Mouse (Mus musculus) kidney, postnatal 14 days (tissue): Measurements from ENCODE around the gene Tfam.
A peak's percentile ranks its signal among the peaks of the same experiment; 100 is the strongest.

Experiments
- DNase-seq: peaks from one replicate; pipeline ENCODE4 v3.0.0; 2022; ENCODE audit warnings: mixed read lengths

Tfam gene

DNA sequence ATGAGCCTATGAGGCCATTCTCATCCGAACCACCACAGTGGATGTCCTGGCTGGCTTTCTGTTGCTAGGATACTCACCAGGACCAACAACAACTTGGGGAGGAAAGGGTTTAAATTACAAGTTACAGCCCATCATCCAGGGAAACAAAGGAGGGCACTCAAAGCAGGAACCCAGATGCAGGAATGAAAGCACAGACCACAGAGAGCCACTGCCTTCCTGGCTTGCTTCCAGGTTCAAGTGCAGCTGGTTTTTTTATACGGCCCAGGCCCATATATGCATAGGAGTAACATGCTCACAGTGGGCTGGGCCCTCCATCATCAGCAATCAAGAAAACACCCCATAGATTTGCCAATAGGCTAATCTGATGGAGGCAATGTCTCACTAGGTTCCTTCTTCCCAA lies 15.4 kb downstream of the Tfam start:
- DNase-seq = no peak

DNA sequence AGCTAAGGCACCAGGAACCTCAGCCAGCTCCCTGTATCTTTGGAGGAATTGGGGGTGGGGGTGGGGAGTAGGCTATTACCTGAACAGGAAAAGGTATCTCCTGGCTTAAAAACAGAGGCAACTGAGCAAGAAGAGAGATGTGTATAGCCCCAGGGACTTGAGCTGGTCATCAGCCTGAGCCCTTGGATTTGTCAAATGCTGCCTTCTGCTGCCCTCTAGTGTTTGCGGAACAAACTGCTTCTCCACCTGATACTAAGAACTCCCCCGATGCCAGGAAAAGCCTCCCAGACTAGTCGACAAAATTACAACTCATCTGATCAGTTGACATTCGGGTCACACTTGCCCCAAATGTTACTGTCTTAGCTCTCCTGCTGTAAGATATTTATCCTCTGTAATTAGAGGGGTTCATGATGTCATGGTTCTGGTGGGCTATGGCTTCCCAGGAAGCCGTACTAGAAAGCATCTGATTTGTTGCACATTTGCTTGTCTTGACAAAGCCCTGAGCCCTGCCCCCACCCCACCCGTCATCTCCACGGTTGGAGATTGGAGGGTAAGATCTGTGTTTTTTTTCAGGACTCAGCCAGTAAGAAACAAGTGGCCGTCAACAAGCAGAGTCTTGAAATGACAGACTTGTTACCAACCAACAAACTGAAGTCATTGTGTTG lies 19.7 kb downstream of the Tfam start:
- DNase-seq = peak; percentile 86

DNA sequence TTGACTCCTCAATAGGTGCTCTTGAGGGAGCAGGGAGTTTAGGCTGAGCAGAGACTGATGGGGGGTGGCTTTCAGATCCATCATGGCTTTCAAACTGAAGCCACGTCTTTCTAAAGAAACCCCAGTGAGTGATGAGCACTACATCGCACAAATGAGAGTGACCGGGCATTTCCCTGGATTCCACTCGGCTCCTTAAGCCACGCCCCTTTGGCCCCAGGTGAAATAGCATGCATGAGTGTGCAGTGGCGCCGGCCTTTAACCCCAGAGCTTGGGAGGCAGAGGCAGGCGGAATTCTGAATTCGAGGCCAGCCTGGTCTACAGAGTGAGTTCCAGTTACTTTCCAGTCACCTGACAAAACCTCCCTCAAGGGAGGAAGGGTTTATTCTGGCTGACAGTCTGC lies 22.1 kb downstream of the Tfam start:
- DNase-seq = no peak

DNA sequence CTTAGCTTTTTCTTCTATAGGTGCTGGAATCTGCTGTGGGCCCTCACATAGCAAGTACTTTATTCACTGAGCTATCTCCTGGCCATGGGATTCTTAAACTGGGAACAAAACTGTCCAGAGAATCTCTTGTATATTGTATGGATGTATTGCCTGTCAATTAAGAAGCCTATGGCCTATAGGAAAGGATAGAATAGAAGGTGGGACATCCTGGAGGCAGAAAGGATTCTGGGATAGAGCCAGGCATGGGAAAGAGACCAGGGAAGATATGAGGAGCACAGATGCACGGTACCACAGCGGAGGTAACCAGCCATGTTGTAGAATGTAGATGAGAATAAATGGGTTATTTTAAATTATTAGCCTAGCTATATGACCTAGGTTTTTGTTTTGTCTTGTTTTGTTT lies 36.6 kb downstream of the Tfam start:
- DNase-seq = no peak

DNA sequence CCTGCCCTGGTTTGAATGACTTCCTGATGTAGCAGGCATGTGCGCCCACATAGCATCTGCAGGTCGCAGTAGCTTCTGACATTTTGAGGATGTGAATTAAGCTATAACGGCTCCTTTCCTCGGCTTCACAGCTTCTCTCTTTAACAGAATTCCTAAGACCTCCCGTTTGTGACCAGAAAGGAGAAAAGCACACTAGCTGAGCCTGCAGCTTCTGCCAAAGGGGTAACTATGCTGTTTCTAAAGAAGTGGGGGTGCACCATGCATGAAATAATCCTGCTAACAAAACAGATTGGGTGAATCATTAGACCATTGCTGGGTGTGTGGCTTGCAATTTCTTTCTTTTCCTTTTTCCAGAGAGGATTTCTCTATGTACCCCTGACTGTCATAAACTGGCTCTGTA lies 37.1 kb downstream of the Tfam start:
- no peak for DNase-seq

DNA sequence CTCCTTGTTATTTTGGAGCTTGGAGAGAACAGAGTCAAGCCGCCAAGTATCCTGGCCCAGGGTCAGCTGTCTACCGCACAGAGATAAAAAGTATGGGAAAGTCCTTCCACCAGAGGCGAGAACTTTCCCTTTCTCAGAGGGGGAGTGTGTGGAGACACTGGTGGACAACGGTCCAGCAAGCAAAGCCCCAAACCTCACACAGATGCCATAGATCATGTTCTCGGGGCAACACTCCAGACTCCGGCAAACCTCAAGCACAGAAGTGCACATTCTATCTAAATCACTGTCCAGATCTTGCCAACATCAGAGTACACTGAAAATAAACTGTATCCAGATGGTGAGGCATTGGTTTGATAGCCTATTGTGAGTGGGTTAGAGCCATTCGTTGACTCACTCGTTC lies 39.4 kb downstream of the Tfam start:
- peak; percentile 73 for DNase-seq

DNA sequence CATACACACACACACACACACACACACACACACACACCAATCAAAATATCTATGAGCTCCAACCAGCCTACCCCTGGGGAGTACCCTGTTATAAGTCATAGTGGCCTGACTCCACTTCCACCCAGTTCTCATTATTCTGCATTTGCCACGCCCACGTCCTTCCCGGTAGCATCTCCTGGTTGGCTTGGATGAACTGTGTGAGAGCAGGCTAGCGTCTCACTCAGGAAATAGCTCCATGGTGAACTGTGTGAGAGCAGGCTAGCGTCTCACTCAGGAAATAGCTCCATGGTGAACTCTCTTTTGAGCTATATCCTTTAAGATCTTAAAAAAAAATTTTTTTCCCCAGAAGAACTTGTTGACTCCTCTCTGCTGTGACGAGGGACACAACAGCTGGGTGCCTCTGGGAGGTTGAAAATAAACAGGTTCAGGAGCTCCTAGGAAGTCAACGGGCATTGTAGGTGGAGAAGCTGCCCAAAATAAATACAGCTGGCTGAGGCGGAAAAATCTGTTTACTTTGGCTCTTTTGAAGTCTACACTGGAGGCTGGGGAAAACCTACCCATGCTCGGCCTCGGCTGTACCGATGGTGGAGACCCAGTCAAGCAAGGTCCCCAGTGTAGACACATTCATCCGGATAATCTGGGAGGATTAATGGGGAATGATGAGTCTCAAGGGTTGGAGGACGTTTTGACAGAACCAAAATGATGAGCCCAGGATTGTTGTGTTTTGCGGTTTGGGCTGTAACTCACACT lies 40.9 kb downstream of the Tfam start:
- DNase-seq = peak; percentile 41

DNA sequence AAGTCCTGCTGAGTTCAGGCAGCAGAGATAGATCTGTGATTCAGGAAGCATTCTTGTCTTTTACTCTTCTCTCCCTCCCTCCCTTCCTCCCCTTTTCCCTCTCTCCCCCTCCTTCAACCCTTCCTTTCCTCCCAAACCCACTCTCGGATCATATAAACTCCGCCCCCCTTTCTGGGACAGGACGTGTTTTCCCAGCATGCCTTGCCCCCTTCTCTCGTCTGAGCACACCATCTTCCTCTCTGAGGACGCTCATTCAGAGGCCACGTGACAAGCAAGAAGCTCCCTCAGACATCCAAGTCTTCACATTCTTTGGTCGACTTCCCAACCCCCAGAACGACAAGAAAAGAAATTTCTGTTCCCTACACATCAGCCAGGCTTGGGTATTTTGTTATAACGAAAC lies 42.6 kb downstream of the Tfam start:
- DNase-seq = peak; percentile 56

DNA sequence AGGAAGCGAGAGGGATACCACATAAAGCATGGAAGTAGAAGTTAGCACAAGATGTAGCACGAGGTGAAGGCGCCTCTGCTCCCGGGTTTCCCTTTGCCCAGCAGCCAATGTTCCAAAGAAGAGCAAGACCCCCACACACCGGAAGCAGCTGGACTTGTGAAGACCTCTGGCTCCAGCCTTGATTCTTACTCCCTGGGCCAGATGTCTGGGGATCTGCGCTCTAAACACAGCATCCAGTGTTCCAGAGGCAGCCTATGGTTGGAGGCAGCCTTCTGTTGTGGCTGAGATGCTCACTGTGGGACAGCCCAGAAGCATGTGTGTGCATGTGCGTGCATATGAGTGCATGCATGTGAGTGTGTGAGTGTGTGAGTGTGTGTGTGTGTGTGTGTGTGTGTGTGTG lies 43.4 kb downstream of the Tfam start:
- DNase-seq = peak; percentile 51

DNA sequence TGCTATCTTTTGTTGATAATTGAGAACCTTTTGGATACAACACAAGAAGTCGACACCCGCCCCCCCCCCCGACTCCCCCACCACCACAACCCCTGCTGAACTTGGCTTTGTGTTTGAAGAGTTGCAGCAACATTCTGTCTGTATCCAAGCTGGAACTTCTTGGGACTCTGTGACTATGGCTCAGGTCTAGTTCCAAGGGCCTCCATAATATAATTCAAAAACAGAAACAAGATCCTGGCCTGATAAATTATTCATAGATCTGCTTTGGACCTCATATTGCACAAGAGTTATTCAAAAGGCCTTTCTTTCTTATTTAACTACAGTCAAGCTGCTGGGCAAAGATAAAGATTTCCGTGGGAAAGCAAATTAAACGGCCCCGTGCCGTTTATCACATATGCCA lies 44.8 kb downstream of the Tfam start:
- no peak for DNase-seq

DNA sequence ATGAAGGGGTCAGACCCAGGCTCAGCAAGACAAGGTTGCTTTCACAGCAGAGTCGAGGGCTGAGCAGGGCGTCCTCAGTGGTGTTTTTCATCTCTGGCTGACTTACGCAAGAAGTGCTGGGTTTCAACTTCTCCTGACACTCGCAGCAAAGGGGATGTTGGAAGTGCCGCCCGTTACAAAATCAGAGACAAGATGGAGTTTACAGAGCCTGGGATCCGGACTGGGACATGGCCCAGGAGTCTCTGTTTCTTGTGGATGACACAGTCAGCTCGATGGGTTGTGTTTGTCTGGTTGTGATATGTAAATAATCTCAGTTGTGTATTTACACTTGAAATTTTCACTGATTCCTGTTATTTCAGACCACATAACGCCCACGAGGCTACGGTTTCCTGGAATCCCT lies 45.2 kb downstream of the Tfam start:
- DNase-seq = peak; percentile 33

DNA sequence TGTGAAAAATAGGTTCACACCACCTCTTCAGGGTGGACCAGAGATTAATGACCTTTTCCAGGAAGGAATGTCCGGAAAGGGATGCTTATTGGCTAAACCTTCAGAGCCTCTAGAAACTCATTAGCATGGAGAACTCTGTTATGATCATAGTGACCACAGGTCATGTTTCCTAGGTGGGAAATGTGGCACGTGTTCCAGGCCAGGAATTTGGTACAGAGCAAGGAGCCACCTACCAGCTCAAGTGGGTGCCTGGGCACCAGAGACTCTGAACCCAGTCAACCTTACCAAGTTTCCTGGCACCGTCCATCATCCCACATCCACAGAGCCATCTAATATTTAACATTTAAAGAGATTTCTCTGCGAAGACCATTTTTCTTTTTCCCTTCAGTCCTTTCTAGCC lies 49.4 kb downstream of the Tfam start:
- DNase-seq = no peak

DNA sequence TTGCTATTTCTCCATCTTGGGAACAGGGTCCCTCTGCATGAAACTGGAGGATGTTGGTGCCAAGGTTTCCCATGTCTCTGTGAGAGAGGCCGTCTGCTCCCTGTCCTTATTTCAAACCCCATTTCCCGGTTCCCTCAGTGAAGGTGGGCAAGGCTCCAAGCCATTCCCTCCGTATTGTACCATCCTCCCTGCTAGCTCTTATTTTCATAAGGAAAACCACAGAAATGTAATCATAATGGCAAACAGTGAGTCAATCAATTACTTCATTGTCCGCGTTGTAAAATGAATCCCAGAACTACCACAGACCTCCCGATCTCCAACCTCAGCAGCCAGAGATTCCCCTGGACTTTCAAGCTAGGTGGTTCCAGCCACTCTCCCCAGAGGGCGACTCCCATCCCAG lies 53.0 kb downstream of the Tfam start:
- DNase-seq = no peak

DNA sequence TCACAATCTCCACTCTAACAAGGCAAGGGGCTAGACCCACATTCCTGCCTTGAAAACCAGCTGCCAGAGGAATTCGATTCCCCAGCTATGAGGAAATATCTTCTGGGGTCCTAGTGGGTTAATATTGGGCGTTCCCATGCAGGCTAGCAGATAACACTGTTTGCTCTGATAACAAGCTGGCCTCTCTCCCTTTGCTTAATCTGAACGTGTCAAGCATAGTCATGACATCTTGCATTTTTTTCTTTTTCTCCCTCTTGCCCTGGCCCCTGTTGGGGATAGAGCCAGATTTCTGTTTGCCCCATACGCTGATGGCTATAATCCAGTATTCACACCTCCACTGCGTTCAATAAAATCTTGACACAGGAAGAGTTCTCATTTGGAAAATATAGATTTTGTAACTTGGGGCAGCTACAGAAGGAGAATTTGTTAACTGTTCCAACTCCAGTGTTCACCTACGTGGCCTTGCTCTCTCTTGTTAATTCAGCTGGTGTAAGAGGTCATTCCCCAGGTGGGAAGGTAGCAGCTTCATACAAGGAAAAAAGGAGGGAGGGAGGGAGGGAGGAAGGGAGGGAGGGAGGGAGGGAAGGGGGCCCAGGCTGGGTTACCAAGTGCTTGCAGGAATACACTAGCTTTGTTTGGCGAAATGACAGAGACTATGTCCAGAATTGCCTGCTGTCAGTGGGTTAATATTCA lies 54.6 kb downstream of the Tfam start:
- no peak for DNase-seq

DNA sequence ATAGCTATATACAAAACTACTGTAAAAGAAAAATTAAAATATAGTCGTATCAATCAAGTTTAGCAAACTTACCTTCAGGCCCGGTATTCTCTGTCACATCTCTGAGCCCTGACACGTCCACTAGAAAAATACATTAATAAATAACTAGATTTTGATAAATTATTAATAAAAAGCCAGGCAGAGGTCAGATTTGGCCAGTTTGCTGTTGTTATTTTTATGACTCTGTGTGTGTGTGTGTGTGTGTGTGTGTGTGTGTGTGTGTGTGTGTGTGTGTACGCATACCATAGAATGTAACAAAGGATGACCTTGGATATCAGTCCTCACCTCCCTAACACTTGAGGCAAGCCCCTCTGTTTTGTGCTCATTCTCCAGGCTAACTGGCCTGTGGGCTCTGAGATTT lies 56.1 kb downstream of the Tfam start:
- DNase-seq = peak; percentile 48

DNA sequence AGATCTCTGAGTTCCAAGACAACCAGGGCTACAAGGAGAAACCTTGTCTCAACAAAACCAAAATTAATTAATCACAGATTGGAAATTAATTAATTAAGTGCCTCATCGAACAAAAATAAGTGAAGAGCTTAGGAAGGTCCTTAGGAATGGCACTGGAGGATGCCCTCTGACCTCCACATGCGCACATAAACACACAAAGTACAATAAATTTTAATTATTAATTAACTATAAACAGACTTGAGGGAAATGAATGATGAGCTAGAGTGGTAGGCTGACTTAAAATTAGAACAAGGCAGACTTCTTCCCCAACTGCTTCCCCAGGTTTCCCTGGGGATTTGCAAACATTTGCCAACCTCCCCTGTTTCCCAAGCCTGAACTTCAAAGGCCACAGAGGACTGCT lies 57.0 kb downstream of the Tfam start:
- DNase-seq = no peak

DNA sequence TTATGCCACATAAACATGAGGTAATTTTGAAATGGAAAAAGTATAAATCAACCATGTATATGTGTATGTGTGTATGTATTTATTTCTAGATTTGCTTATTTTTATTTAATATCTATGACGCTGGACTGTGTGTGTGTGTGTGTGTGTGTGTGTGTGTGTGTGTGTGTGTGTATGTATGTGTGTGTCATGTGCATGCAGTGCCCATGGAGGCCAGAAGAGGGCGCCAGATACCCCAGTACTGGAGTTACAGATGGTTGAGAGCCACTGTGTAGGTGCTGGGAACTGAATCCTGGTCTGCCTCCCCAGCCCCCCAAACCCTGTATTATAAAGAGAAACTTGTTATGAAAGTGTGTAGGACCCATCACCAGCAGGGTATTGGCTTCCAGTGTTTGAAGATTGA lies 58.0 kb downstream of the Tfam start:
- DNase-seq = no peak

DNA sequence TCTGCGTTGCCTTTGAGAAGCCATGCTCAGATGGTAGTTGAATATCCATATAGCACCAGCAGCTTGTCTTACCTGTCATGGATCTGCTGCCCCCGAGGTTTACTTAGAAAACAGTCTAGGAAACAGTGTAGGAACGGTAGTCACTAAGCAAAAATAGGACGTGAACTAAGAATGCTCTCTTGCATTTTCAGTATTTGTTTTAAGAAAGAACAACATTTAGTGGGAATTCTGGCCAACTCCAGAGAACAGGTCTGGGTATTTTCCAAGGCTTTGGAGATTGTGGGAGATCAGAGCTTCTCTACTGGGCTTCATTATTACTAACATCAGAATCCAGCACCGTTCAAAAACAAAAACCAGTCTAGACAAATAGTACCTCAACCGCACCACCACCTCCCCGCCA lies 60.9 kb downstream of the Tfam start:
- DNase-seq = no peak

DNA sequence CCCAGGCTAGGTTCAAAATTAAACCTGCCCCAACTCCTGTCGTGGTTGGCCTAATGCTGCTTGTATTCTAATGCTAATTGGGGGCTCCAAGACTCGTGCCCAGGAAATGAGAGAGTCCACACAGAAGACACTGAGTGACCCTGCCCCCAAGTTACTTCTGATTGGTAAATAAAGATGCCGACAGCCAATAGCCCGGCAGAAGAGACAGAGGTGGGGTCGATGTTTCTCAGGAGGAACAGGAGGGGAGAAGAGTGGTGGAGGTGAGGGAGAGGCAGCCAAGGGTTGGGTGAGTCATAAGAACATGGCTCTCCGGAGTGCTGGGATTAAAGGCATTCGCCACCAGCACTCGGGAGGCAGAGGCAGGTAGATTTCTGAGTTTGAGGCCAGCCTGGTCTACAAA lies 61.7 kb downstream of the Tfam start:
- DNase-seq = no peak
